Mouse (Mus musculus) adrenal gland, adult 18-20 months (tissue): ENCODE data around the gene 4930590J08Rik. TPM values are rescaled to one million over a fixed set of nuclear protein-coding genes. Genes with fewer than 3 reads are reported as not detected.
A peak's percentile ranks its signal among the peaks of the same experiment; 100 is the strongest.
"Not testable (repeated sequence)": the region's sequence is repeated elsewhere in the genome, so short reads cannot be mapped to it uniquely, and the experiment has no call there.

Experiments
- DNase-seq, 2 experiments: peaks; one replicate each; pipeline ENCODE4 v3.0.0; 2021 to 2022; ENCODE audit warnings: low spot score in 2 of 2
- long read RNA-seq, 2 experiments: library from polyadenylated mRNA; stranded (forward); transcript quantifications; one replicate each; pipeline ENCODE4 v2.0.0; 2021
- total RNA-seq, 2 experiments: library from RNA; stranded (reverse); gene quantifications; 1 replicate in 1 of 2; 2 replicates in 1 of 2; pipeline ENCODE4 v1.2.3; 2021

4930590J08Rik gene
- 1 to 10 TPM; 1.7 to 2.5 TPM for total RNA-seq
- long read RNA-seq, experiment 1: 0 reads
- long read RNA-seq, experiment 2: 0 reads

DNA sequence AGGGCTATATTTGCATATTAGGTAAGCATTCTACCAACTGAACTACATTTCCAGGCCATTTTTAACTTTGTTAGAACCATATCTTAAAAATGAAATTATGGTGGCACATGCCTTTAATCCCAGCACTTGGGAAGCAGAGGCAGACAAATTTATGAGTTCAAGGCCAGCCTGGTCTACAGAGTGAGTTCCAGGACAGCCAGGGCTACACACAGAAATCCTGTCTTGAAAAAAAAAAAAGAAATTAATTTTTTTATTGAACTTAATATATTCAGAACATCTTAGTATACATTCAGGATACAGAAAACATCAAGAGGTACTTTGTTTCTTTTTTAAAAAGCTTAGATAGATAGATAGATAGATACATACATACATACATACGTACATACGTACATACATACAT is at the start of gene 4930590J08Rik:
Gene 4930590J08Rik (plus strand): TSS at position 301 of the 400 bp plus-strand sequence.
- DNase-seq: not testable (repeated sequence)

DNA sequence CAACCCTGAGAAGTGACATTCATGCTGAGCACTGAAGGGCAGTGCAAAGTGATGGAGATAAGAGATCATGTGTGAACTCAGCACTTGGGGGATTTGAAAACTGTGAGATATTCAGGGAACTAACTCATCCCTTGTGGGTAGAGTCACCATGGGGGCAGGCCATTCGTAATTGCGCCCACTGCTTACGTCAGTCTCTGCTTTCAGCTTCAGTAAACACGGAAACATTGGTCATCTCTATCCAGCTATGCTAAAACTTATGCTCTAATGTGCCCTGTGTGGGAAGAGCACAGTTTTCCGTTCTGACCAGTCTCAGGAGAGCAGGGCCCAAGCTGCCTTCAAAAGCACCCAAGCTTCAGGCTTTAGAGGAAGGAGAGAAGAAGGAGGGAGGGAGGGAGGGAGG is 44.3 kb upstream of the 4930590J08Rik start:
- no peak for DNase-seq

DNA sequence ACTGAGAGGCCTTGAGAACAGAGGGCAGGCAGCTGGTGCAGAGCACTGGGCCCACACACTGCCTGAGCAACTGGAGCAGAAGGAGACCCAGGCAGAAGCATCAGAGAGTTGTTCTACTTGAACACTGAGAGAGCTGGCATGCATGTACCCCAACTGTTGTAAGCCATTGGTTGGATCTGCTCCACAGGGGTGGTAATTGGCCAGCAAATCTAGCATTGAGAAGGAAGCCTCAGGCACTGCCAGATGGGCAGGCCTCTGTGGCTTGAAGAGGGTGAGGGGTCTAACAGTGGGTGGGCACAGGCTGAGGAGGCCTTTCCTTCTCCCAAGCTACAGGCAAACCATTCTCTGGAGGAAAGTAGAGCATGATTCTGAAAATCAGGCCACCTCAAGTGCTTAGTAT is 39.8 kb upstream of the 4930590J08Rik start:
- no peak for DNase-seq

DNA sequence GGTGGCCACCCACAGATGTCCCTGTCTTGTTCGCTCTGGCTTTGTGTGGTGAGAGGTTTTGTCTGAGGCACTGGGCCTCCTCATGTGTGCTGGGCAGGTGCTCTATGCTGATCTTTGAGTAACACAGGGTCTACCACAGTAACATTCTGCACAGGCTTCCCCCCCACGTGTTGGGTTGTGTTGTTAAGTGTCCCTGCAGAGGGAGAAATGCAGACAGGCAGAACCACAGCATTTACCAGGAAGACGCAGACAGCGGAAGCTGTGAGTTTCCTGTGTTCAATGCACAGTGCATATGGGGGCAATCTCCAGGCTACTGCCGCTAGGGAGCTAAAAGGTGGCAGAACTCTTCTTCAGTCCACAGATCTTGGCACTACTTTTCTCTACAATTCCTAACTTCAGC is 38.0 kb upstream of the 4930590J08Rik start:
- no peak for DNase-seq

DNA sequence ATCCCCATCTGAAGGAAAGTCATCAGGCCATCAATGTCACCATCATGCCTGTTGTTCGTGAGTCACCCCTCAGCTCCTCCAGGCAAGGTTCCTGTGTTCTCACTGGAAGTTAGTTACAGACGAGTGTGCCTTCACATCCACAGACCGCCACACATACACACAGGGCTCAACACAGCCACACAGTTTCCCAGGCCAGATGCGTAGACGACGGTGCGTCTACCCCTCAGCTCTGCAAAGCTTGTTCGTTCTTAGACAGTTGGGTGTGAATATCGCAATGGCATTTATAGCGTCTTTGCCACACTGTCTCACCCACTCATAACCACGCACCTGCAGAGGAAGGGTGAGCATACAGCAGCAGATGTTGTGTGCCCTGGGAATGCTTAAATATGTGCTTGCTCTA is 37.0 kb upstream of the 4930590J08Rik start:
- no peak for DNase-seq

DNA sequence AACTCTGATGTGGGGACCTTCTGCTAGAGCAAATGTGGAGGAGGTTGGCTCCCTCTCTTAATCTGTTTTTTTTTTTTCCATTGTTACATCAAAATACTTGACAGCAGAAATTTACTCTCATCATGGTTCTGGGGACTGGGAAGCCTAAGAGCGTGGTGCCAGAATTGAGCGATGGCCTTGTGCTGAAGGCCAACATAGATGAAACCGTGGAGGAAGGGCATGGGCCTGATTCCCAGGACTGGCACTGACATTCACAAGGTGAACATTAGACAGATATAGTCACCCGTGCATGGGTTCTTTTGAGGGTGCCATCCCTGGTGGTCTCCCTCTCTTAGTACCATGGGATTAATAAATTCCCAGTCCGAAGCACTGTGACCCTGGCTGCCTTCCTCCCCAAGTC is 34.5 kb upstream of the 4930590J08Rik start:
- peak in 1 of 2 experiments; percentile 36 for DNase-seq

DNA sequence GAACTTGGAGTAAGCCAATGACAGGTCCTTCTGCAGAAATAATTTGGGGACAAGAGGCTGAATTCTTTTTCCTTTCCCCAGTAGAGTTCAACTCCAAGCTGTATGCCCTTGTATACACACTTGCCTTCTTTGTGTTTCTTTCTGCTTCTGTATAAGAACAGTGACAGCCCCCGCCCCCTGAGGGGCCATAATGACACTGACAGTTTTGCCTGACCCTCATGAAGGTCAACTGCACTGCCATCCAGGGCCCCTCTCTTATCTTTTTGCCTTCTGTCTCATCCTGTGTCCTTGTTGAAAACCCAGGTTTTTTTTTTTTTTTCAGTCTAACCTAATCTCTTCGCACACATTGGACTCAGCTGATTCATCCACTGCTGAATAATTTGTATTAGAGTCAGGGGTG is 29.8 kb upstream of the 4930590J08Rik start:
- DNase-seq: no peak

DNA sequence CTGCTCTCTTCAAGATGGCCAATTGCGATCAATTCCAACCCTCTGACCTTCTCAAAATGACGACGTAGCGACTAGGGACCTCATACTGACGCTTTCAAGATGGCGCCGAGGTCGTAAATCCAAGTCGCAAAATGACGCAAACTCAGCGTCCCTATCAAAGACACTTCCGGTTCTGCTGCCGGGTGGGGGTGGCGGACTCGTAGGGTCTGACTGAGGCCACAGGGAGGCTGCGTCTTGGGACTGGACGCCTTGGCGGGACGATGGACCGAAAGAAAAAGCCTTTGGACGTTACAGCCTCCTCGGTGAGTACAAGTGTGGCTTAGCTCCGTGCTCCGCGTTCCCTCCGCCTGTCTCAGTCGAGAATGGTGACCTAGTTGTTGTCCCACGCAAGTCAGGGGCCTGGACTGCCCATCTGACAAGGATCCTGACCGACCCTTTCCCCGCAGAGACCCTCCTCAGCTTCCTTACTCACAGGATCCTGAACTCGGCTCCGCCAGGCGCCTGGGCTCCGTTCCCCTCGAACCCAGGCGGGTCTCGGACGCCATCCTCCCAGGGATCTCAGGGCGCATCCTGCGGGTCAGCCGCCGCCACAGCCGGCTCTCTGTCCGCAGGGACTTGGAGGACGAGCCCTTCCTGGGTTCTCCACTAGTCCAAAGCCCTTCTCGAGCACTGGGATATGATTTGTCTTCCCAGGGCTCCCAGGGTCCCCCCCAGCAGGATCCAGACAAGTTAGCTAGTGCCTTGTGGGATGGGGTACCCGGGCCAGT is 24.5 kb upstream of the 4930590J08Rik start, which contains the start of gene Ccdc174:
Gene Ccdc174 (plus strand): TSS at position 169 of the 767 bp plus-strand sequence.
- peak; percentile 83 to 84 for DNase-seq

DNA sequence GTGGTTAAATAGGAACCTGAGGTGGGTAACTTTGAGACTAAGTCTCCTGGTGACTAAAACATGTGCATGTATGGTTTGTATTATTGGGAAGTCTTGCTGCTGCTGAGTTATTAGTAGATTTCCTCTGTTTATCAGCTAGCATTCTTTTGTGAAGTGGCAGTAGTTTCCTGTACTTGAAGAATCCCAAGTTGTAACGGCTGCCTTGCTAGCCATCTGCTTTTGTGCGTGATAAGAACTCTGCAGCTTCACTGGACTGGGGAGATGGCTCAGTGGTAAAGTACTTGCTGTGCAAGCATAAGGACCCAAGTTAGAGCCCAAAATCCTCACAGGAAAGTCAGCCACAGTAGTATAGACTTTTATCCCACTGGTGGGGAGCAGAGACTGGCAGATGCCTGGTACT is 18.8 kb upstream of the 4930590J08Rik start:
- no peak for DNase-seq

DNA sequence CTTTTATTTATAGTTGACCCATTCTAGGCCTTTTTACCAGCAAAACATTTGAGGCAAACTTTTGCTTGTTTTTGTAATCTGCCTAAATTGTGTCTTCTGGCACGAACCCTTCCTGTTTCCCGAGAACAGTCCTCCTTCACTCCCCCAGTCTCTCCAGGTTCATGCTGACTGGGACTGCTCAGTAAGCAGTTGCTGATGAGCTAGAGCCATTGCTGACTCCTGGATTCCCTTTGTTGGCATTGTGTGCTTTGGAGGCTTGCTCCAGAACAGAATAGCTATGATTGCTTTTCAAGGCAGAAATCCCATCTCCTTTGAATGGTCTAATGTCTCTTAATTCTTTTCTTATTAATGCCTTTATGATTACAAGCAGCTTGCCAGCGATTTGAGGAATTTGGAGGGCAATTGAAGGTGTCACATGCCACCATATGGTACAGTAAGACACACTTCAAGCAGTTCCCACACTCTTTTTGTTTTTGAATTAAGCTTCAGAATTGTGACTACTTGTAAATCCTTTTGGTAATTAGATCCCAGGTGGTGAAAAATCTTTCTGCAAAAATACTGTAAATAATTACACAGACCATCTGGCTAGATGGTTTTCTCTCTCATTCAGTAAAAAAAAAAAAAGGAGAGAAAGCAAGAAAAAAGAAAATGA is 13.2 kb upstream of the 4930590J08Rik start:
- no peak for DNase-seq

DNA sequence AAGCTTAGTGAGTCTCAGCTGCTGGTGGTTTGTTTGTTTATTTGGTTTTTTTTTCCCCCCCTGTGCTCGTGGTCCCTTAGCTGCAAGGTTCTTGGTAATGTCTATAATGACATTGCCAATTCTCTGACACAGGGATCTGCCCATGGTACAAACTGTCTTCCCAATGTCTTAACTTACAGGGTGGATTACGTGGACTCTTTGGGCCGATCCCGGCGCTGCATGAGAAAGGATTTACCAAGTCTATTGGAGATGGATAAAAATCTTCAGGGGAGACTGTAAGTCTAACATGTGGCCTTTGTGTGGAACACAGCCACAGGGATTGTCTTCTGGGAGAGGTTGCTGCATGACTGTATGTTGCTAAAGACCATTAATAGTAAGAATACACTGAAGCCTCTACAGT is 12.0 kb upstream of the 4930590J08Rik start:
- DNase-seq: no peak

DNA sequence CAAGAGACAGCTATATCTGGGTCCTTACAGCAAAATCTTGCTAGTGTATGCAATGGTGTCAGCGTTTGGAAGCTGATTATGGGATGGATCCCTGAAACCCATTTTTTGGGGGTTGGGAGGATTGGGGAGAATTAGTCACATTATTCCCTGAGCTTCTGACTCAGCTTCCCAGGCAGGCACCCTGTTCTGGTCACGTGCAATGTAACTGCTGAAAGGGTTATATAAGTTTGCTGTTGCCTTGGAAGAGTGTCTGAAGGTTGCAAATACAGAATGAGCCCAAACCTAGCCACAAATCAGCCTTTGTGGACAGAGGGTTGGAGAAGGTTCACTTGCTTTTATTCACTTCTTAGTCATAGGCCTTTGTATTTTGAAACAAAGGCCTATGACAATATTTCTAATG is 10.8 kb upstream of the 4930590J08Rik start:
- no peak for DNase-seq

DNA sequence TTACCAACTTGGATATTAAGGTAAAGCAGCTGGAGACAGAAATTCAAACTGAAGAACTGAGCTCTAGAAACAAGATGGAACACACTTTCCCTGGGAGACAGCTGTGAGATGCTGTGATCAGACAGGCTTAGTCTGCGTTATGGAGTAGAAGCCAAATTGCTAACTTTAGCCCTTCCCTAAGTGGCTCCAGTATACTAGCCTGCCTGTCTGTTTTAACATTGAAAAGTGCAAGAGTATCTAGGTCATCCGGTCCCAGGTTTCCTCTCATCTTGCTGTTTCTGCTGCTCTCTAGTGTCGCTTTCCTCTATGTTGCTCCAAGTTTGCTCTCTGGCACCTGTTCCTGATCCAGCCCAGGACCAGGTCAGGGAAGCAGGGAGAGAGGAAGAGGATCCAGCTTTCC is 5.8 kb upstream of the 4930590J08Rik start:
- no peak for DNase-seq

DNA sequence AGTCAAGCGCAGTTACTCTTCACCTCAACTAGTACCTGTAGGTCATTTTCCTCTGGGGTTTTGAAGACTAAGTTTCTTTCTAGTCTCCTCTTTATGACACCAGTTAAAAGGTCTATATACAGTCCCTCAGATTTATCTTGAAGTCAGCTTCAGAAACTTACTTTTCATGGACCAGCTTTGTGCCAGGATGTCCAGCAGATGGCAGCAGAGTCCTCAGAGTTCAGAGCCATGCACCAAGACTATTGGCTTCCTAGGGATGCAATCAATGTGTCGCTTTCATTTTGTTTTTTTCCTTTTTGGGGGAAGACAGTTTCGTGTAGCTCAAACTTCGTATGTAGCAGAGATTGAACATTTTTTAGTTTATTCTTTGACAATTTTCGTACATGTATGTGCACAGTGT is 1.1 kb upstream of the 4930590J08Rik start:
- peak; percentile 79 to 83 for DNase-seq

DNA sequence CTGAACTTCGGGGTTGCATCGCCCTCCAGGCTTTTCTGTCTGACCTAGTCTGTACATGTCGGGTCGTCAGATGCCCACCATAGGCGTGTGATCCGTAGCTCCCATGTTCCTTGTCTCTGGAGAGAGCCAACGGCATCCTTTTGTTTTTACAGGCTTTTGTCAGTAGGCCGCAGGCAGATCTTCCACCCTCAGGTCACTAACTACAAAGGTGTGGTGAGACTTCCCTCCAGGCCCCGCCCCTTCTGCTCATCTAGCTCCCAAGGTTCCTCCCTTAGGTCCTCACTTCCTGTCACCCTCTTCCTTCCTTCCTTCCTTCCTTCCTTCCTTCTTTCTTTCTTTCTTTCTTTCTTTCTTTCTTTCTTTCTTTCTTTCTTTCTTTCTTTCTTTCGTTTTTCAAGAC is 11.4 kb downstream of the 4930590J08Rik start:
- no peak for DNase-seq

DNA sequence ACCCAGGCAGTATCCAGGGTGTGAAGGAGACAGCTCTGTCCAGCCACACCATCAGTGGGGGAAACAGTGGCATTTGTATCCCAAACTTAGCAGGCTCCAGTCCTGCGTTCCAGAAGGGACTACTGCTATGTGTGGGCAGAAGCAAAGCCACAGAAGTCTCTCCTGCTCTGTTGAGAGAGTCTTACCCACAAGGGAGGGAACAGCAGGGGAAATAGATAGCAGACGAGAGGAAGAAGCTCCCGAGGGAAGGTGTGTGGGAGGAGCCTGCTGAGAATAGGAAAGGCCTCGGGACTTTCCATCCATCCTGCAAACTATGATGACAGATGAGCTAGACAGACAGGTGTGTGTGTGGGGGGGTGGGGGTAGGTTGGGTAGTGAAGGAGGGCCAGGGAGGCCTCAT is 14.7 kb downstream of the 4930590J08Rik start:
- no peak for DNase-seq

DNA sequence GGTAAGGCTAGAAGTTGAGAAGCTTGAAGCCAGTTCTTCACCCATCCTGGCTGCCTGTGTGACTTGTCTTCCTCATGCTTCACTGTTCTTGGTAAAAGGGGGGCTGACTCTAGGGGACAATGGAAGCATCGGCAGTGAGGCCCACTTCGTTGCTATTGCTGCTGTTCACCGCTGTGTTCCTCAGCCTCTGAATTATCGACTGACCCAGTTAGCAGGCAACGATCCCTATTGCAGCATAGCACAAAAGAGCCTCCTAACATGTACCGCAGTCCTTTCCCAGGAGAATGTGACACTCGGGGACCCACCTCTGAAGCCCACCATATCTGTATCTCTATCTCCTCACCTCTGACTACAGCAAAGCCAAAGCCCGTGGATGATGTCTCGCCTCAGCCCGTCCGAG is 15.1 kb downstream of the 4930590J08Rik start:
- DNase-seq: no peak

DNA sequence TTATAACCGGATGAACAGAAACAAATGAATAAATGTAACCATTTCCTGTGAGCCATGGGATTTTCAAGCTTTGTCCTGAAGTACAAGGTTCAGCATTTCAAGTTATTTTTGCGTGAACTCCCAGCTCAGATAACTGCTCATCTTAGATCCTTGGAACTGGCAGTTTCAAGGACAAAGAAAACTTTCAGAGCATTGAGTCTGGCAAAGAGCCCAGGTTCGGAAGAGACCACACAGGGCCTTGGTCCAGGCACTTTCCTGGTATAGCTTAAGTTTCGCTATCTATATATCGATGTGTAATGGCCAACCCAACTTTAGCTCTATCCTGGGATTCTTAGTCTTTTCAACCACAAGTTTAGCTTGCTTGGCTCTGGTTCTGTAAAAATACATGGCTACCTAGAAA is 28.6 kb downstream of the 4930590J08Rik start:
- DNase-seq: peak in 1 of 2 experiments; percentile 21

DNA sequence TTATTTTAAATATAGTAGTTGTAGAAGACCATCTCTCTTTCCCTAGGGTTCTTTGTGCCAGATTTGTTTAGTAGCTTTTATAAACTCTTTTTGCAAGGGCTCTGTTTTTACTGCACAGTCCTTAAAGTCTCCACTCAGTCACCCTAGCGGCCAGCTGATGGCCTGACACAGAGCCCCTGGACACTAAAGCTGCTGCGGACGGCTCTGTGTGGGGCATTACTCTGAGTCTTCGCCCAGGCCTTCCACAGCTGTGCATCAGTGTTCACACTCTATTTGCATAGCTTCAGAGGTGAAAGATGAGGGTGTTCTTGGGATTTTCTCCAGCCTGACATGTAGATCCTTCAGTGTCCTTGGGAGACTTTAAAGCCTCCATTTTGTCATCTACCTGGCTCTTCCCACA is 35.9 kb downstream of the 4930590J08Rik start:
- no peak for DNase-seq

DNA sequence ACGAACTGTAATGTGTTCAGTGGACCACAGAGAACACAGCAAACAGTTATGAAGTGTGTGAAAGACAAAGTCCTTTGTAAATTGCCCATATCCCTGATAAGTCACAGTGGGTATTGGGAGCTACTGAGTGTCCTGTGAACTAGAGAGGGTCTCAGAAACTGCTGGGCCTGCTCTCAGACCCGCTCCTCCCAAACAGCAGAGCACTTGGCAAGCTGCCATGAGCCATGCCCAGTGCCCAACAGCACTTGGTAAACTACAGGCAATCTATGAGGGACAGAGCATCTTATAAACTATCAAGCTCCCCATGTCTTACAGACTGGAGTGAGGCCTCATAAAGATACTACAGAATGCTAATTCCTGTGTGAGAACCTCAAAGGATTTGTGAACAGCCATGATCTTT is 45.8 kb downstream of the 4930590J08Rik start:
- DNase-seq: no peak

DNA sequence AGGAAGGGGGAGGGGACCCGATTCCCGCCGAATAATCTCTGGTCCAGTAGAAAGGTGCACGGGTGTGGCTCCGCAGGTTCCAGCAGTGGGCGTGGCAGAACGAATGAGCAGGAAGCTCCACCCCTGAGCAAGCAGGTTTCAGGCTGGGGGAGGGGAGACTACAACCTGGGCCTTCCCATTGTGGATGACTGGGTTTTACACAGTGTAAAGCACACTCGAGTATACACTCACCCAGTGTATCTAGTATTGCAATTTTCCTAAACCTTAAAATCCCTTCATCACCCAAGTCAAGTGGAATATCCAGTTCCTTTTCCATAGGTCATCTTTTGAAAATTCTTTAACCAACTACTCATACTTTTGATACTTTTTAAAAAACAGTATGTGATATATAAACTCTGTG is 55.4 kb downstream of the 4930590J08Rik start:
- not testable (repeated sequence) for DNase-seq

DNA sequence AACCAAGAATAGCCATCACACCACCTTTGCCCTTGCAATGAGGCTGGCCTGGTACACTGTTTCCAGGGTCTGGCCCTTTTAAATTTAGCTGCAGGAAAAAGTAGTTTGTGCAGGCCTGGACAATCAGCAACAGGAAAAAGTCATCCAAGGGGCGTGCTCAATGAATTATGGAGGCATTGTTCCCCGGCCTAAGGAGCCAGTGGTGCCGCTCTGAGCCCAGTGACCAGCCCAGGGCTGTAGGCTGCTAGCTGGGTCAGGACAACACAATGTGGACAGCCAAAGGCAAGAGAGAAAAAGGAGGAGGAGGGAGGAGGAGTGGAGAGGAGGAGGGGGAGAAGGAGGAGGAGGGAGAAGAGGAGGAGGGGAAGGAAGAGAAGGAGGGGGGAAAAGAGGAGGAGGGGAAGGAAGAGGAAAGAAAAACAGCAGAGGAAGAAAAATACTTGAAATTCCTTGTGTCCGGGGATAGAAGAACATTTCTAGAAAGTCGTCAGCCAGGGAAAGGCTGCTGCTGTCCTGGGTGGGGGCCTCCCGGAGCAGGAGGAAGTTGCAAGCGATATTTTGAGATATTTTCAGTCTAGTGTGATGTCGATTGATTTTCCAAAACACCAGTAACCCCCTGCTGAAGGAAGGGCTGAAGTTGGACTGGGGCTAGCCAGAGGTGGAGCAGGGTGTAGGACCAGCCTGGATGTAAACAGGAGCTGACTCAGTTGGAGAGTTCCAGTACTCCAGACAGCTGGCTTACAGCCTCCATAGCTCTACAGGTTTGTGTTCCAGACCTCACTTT is 57.6 kb downstream of the 4930590J08Rik start:
- peak in 1 of 2 experiments; percentile 30 for DNase-seq
